Mouse (Mus musculus) cerebellum, adult 9-11 months (tissue): Measurements from ENCODE around the gene Ttc23l.
"Not testable (repeated sequence)": the region's sequence is repeated elsewhere in the genome, so short reads cannot be mapped to it uniquely, and the experiment has no call there.

Experiments used
- DNase-seq: peaks from one replicate; pipeline ENCODE4 v3.0.0; 2022

Ttc23l gene

DNA sequence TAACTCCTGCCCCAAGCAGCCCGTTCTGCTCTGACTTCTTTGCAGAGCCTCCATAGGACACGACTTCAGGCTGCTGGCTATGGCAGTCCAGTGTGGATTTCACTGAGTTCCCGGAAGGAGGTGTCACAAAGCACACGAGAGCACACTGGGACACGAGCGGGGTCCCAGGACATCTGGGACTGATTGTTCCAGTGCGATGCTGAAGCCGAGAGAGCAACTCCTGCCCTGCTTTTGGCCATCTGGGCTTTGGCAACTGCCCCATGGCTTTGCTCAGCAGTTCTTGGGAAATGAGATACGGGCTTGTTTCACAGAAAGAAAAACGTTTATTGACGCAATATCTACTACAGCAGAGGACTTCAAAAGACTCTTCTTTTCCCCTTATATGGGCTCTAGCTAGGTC, 52.4 kb downstream of the Ttc23l start:
- DNase-seq, result no peak

- no peak for DNase-seq
These were observed 57.4 kb downstream of the Ttc23l start for GRCm38 (mm10) chr15:10500838-10501719.

GRCm38 (mm10) chr15:10500035-10500434, 58.4 kb downstream of the Ttc23l start:
- no peak for DNase-seq

DNA sequence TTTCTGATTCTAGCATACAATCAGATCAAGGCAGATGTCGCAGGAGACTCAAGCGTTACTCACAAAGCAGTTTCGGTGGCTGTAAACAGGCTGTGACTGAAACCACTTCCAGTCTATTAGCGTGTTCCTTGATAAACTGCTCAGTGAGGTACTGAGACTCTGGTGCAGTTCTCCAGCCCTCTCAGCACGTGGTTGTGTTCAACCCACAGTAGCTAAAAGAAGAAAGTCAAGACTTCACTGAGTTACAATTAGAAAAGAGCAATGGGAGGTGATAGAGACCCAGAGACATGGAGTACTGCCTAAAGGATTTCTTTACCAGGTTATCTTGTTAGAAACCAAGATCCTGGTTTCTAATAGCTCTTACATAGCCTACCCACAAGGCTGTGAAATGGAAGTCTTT, 58.9 kb downstream of the Ttc23l start:
- no peak for DNase-seq

- DNase-seq, result not testable (repeated sequence)
These were observed 61.8 kb downstream of the Ttc23l start for GRCm38 (mm10) chr15:10496696-10497095.

DNA sequence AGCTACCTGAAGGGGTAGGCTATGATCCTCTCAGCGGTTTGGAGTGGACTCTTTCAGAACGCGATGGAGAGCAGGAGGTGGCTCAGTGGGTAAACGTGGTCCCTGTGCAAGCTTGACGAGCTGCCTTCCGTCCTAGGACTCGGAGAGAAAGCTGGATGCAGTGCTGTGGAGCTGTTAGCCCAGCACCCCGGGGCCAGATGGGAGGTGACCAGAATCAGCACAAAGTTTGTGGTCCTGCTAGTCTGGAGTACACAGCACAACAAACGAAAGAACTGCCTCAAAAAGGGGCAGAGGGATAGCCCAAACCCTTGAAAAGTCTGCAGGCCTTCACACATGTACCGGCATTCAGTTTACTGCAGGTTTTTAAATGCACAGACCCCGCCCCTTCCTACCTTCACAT, 62.5 kb downstream of the Ttc23l start:
- DNase-seq, result no peak

GRCm38 (mm10) chr15:10490101-10490500, 68.4 kb downstream of the Ttc23l start:
- no peak for DNase-seq

GRCm38 (mm10) chr15:10487246-10487645, 71.2 kb downstream of the Ttc23l start:
- DNase-seq, result no peak

DNA sequence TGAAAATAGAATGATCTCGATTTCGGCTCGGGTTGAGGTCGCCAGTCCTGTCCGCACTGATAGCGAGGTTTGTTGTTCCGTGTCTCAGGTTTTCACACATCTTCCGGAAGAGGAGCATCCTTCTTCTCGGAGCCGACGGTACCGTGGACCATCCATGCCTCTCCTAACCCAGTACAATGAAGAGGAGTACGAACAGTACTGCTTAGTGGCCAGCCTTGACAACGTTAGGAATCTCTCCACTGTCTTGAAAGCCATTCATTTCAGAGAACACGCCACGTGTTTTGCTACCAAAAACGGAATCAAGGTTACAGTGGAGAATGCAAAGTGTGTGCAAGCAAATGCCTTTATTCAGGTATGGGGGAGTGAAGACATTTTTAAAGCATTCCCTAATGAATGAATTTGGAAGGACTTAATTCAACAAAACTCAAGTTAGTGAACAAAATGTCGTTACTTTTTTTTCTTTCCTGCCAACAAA, 72.1 kb downstream of the Ttc23l start:
- DNase-seq, result no peak

DNA sequence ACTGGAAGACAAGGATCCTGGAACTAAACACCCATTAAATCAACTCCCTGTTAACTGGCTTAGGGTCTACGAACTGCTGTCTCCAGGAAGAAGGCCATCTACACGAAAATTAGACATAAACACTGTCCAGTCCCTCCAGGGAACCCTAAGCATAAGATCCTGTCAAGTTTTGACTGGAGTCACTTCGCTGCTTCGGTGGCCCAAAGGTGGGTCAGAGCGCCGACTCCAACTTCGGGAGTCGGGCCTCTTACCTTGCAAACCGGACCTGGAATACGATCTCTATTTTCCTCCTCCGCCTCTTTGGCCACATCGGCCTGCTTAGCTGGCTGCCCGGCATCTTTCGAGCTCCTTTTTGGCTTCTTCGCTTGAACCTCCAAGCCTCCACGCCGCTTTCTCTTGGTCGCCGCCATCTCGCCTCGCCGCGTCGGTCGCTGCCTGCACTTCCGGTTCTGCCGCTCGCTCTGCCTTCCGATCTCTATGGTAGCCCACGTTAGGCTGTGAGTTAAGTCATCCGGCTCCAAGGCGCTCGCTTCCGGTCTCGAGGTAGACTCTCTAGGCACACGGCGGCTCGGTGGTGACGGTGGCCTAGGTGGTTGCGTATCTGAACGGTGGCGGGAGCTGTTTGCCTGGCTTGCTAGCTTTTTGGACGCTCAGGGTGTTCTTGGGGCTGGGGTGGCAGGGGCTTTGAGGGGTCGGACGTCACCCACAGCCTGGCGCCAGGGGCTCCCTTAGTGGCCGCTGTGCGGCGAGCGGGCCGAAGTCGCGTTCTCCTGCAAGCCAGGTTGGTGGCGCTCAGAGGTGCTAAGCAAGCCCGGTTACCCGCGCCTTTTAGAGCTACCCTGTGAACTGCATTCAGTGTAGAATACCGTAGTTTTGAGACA, 72.7 kb downstream of the Ttc23l start, which contains the start of the genes Brix1 and Rad1:
Gene Brix1, minus strand, starts transcription at position 464 of the 881 bp plus-strand sequence.
Gene Rad1, plus strand, starts transcription at position 535 of the 881 bp plus-strand sequence.
- DNase-seq, result peak; percentile 94

DNA sequence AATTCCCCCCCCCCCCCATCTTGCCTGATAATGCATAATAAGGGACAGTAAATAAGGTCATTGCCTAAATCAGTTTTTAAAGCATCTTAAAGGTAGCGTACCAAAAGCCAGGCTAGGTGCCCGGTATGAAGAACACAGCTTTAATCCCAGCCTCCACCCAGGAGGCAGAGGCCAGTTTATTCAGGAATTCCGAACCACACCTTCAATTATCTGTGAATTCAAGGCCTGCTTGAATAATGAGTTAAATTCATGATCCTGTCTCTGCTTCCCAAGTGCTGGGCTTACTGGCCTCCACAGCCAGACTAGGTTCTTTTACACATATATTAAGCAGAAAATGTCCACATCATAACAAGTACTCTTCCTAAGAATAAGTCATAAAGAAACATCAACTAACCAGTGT, 87.5 kb downstream of the Ttc23l start:
- DNase-seq, result no peak

- peak; percentile 91 for DNase-seq
These were observed 88.2 kb downstream of the Ttc23l start, which contains the start of gene Dnajc21 for GRCm38 (mm10) chr15:10470151-10470831. TSS of gene Dnajc21 (minus strand) at chr15:10470516.

DNA sequence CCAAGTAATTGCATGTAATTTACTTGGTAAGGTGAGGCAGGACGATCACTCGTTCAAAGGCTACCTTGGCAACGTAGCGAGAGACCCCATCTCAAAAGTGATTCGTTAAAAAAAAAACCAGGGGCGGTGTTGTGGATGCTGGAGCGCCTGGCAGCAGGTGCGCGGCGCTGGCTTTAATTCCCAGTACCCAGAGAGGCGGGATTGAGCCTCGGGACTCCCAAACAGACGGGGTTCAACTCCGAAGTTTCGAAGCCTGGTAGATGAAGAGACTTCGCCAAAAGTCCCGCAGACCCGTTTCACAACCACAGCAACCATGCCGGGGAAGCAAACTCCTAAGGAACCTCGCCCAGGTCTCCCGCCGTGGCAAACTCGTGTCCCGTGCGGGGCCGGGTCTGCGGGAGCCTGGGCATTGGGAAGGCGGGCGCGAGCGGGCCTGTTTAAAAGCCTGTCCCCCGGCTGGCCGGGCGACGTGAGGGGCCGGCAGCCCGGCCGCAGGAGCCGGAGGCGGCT, 88.8 kb downstream of the Ttc23l start:
- peak; percentile 66 for DNase-seq

- DNase-seq, result peak; percentile 11
These were observed 89.7 kb downstream of the Ttc23l start for GRCm38 (mm10) chr15:10468761-10469160.

DNA sequence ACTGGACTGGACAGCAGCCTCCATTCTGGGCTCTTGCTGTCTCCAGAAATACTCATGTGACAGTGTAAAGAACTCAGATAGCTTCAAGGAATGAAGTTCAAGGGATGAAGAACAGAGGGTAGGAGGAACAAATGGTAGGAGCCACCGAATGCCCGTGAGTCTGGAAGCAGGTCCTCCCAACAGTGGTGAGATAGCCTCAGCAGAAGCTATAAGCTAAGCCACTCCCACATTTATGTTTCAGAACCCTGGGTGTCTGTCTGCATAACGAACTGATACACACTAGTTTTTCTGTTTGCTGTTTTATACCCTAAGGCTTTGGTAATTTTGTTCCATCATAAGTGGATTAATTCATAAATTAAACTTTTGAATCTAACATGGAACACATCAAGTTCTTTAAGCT, 93.8 kb downstream of the Ttc23l start:
- no peak for DNase-seq

DNA sequence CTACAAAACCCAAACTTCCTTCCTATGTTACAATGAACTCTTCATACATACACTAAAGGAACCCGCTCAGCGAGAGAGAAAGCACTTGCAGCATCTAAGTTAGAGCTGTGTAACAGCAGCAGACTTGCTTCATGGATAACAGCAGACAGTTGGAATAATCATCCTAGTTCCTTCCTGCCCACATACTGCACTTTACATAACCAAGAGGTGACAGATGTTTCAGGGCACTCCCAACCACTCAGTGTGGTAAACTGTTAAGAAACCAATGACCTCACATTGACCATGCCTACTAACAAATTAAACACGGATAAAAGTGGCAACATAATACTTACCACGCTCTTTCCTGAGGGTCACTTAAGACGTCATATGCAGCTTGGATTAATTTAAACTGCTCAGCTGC, 94.9 kb downstream of the Ttc23l start:
- DNase-seq, result no peak

- DNase-seq, result no peak
These were observed 97.5 kb downstream of the Ttc23l start for GRCm38 (mm10) chr15:10460986-10461385.
